Mouse (Mus musculus) neural tube, embryonic 14.5 days (tissue): Measurements from ENCODE around the gene Arpin. TPM values are rescaled to one million over a fixed set of nuclear protein-coding genes. Genes with fewer than 3 reads are reported as not detected.

Experiments used
- ATAC-seq: fragments of 200-750 bp; cut with Nextera tagmentation; 2 replicates; pipeline ENCODE4 v1.8.0; 2017; ENCODE audit warnings: low read depth, mild to moderate bottlenecking, moderate TSS enrichment, moderate library complexity
- H3K27ac ChIP-seq: fragments of 300-500 bp; sonication (generic); 2 replicates; pipeline ENCODE4 v1.5.1; 2014; ENCODE audit warnings: low read depth, mild to moderate bottlenecking, control low read depth, low read length, moderate library complexity, mixed read lengths
- H3K27me3 ChIP-seq: fragments of 300-500 bp; sonication (generic); 2 replicates; pipeline ENCODE4 v1.6.1; 2014; ENCODE audit warnings: low read length; ENCODE audit not compliant: control insufficient read depth, insufficient read depth
- H3K36me3 ChIP-seq: fragments of 300-500 bp; sonication (generic); 2 replicates; pipeline ENCODE4 v1.6.1; 2014; ENCODE audit warnings: low read length, mixed read lengths; ENCODE audit not compliant: control insufficient read depth, insufficient read depth
- H3K4me1 ChIP-seq: fragments of 300-500 bp; sonication (generic); 2 replicates; pipeline ENCODE4 v1.6.1; 2014; ENCODE audit warnings: low read length; ENCODE audit not compliant: control insufficient read depth, insufficient read depth
- H3K4me2 ChIP-seq: fragments of 300-500 bp; sonication (generic); 2 replicates; pipeline ENCODE4 v1.6.1; 2014; ENCODE audit warnings: mild to moderate bottlenecking, low read depth, low read length, control low read depth
- H3K4me3 ChIP-seq: fragments of 300-500 bp; sonication (generic); 2 replicates; pipeline ENCODE4 v1.5.1; 2014; ENCODE audit warnings: low read depth, low read length, control low read depth, mixed read lengths
- H3K9ac ChIP-seq: fragments of 300-500 bp; sonication (generic); replicated peaks from 2 replicates; pipeline ENCODE4 v1.6.1; 2014; ENCODE audit warnings: low read depth, mild to moderate bottlenecking, control low read depth, low read length, mixed read lengths
- H3K9me3 ChIP-seq: fragments of 300-500 bp; sonication (generic); 2 replicates; pipeline ENCODE4 v1.6.1; 2016; ENCODE audit warnings: low read length; ENCODE audit not compliant: control insufficient read depth
- WGBS: fragments of 180-500 bp; shearing (Covaris S2); extraction: QIAGEN DNeasy Blood & Tissue Kit; methylation state at CpG from one replicate; pipeline ENCODE4 v1.1.7; 2014; 5-methylcytosine and 5-hydroxymethylcytosine counted together
- polyA plus RNA-seq: library from polyadenylated mRNA; unstranded; fragments of >200 nt; fragmentation: Nextera tagmentation; extraction: Ambion mirVana; gene quantifications from 2 replicates; pipeline ENCODE4 v1.2.1, GENCODE M21; 2014

Arpin gene
- polyA plus RNA-seq, 1 experiment from 2014 or later, result 18.9 TPM

DNA sequence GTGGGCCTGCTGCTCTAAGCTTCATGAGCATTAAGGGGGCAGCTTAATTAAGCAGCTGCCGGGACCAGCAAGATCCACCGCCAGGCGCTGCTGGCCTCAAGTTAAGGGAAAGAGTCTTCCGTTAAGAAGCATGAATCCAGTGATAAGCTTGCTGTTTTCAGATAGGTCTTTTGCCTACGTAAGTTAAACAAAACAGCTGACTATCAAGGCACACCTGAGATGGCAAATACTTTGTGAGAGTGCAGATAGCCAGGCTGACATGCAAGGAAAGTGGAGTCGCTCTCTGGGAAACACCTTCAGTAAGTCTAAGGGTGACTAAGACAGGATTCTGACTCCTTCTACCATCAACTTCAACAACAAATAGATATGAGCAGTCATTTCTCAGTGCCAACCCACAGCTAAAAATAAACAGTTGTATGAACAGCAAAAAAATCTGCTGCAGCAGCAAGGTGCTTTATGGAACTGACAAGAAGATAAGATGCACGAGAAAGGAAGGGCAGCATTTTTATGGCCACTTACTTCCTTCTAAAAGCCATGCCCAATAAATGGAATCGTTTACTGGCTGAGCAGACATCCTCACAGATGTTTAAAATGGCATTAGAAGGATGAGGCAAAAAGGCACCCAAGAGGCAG, 31.9 kb downstream of the Arpin start:
- Histone ChIP-seq H3K4me1 (no peaks in the 10 kb centered on the region), H3K27me3 (no peaks in the 10 kb centered on the region), H3K4me3 (no peak overlapping the region), H3K27ac (no peak overlapping the region), H3K9me3 (no peaks in the 10 kb centered on the region), H3K4me2 (no peak overlapping the region), H3K9ac (no peak overlapping the region), H3K36me3 (peaks cover 27% of the 10 kb centered on the region)
- WGBS, result 88% methylated on average over 8 of the region's 8 CpGs
- ATAC-seq, result no peak

DNA sequence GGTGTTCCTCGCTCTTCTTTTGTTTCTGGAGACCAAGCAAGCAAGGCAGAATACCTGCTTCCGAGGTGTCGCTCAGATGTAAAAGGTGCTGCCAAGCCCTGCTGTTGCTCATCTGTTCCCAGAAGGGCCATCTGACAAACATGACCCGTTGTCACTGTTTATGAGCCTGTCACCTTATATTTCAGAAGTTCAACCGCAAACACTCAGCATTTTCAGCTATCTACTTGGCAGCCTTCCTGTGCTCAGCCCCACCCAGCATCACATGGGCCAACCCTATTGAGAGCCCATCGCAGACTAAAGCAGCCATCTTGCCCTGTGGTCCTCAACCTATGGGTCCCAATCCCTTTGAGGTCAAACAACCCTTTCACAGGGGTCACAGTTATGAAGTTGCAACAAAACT, 34.4 kb downstream of the Arpin start:
- Histone ChIP-seq H3K4me3 (no peak overlapping the region), H3K4me1 (no peaks in the 10 kb centered on the region), H3K9ac (no peak overlapping the region), H3K36me3 (peaks cover 21% of the 10 kb centered on the region), H3K9me3 (no peaks in the 10 kb centered on the region), H3K4me2 (no peak overlapping the region), H3K27me3 (no peaks in the 10 kb centered on the region), H3K27ac (no peak overlapping the region)
- no peak for ATAC-seq
- WGBS, result 96% methylated on average over 6 of the region's 6 CpGs

DNA sequence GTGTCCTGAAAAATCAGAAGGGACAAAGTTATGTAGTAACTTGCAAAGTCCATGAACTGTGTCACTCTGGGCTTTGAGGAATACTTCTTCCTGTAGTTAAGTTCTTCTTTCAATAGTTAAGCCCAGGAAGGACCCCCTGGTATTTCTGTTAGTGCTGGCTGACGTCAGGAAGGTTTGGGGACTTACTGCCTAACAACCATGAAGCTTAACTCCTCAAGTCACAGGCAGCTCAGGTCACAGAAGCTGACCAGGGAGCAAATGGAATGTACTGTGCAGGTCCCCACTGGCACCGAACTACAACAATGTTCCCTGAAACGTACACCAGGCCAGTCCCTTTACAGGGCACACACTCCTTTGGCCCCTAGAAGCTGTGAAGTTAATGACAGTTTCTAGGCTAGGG, 39.9 kb downstream of the Arpin start:
- H3K4me2 ChIP-seq, result no peak overlapping the region
- no peaks in the 10 kb centered on the region for H3K27me3 ChIP-seq
- no peak overlapping the region for H3K27ac ChIP-seq
- H3K9ac ChIP-seq, result no peak overlapping the region
- no peaks in the 10 kb centered on the region for H3K9me3 ChIP-seq
- ATAC-seq, result no peak
- H3K4me1 ChIP-seq, result no peaks in the 10 kb centered on the region
- no peak overlapping the region for H3K4me3 ChIP-seq
- peaks cover 27% of the 10 kb centered on the region for H3K36me3 ChIP-seq
- WGBS, result 83% methylated on average over 3 of the region's 3 CpGs

DNA sequence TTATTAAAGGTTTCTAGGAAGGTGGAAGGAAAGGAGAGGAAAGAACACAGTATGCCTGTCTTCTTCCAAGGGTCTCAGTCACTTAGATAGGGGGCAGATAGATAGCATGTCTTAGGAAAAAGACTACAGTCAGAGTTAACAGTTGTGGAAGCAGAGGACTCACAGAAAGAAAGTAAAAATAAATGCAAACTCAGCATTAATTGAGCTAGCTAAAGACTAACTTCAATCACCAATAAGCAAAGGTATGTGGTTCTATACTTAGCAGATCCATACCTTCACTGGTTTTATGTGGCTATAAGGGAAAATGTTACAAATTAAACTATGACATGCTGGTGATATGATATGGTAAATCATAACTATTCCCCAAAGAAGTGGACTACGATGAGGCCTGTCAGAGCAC, 40.4 kb downstream of the Arpin start:
- Histone ChIP-seq H3K36me3 (peaks cover 25% of the 10 kb centered on the region), H3K9me3 (no peaks in the 10 kb centered on the region), H3K4me1 (no peaks in the 10 kb centered on the region), H3K27ac (no peak overlapping the region), H3K4me2 (no peak overlapping the region), H3K4me3 (no peak overlapping the region), H3K9ac (no peak overlapping the region), H3K27me3 (no peaks in the 10 kb centered on the region)
- 96% methylated on average over 1 of the region's 1 CpGs for WGBS
- no peak for ATAC-seq

DNA sequence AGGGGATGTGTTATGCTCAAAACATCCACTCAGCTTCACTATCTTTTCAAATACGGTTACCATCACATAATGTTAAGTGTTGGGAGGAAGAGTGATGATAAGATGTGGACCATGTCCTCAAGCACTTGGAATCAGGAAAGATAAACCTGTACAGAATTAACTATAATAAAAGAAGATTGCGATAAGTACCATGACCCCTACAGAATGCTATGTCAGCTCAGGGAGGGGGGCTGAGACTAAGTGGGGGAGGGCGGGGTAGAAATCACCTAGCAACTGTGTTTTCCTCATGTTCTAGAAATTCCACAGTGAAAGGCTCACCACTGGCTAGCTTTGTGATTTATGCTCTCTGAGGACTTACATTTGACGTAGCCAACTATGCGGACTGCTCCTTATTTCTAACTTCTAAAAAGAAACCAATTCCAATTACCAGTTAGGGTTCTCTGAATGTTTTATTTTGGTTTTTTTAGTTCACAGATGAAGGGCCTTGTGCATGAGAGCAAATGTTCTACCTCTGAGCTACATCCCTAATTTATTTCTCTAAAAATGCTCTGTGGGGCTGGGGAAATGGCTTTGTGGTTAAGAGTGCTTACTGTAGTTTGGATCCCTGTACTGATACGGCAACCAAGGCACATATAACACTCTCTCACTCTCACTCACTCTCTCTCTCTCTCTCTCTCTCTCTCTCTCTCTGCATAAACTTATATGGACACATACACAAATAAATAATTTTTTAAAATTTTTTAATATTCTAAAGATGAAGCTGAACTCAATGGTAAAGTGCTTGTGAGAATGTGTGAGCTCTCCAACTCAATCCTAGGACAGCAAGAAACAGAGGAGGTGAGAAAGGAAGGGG, 42.4 kb downstream of the Arpin start:
- no peak for ATAC-seq
- Histone ChIP-seq H3K9ac (no peak overlapping the region), H3K4me1 (no peaks in the 10 kb centered on the region), H3K4me3 (no peak overlapping the region), H3K36me3 (peaks cover 21% of the 10 kb centered on the region), H3K4me2 (no peak overlapping the region), H3K27ac (no peak overlapping the region), H3K9me3 (no peaks in the 10 kb centered on the region), H3K27me3 (no peaks in the 10 kb centered on the region)
- 85% methylated on average over 6 of the region's 6 CpGs for WGBS

DNA sequence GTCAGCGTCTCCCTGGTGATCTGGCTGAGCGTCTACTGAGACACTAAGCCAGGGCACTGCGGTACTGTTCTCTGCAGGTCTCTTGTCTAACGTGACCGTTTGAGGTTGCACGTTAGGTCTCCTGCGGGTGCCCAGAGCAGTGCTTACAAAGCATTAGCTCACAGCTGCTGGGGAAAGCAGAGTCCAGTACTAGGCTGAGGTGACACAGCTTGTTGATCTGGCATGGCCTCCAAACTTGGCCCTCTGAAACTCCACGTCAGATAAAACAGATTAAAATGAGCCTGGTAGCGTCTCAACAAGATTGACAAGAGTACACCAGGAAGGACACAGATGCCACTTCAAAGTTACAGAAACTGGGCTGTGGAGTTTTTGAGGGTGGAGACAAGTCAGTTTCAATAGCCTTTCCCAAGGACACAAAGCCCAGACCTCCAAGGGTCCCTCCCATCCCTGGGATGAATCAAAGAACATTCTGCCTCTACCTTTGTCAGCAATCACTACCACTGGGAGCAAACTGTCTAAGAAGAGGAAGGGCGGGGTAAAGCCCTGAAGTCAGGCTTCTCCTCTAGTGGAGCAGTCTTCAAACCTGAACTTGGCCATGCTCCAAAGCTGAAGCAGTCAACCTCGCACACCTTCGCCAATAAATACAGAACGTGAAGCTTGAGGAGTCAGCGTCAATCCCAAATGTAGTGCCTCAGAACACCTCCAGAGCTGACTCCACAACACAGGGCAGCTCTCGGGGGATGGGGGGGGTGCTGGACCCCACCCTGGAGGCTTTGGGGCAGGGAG, 44.5 kb downstream of the Arpin start:
- 93% methylated on average over 15 of the region's 15 CpGs for WGBS
- H3K4me1 ChIP-seq, result no peaks in the 10 kb centered on the region
- H3K27ac ChIP-seq, result no peak overlapping the region
- no peaks in the 10 kb centered on the region for H3K9me3 ChIP-seq
- peaks cover 19% of the 10 kb centered on the region; the same call in 1 of the 2 replicates for H3K36me3 ChIP-seq
- H3K4me3 ChIP-seq, result no peak overlapping the region
- H3K4me2 ChIP-seq, result no peak overlapping the region
- no peaks in the 10 kb centered on the region for H3K27me3 ChIP-seq
- no peak for ATAC-seq
- H3K9ac ChIP-seq, result no peak overlapping the region

DNA sequence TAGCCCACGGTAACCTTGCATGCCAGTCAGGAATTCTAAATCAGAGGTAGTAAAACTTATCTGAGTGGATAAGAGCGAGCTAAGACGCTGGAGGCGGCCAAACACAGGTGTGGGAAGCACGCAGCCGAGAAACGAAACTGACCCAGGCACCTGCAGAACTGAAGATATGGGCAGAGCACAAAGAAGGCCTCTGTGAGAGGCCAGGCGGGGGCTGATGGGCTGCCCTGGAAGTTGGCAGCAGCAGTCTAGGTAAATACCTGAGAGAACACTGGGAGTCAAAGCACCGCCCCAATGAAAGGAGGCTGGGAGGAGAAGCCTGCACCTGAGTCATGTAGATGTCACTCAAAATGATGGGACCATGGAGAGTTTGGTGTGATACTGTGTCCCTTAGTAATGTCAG, 46.6 kb downstream of the Arpin start:
- no peak for ATAC-seq

DNA sequence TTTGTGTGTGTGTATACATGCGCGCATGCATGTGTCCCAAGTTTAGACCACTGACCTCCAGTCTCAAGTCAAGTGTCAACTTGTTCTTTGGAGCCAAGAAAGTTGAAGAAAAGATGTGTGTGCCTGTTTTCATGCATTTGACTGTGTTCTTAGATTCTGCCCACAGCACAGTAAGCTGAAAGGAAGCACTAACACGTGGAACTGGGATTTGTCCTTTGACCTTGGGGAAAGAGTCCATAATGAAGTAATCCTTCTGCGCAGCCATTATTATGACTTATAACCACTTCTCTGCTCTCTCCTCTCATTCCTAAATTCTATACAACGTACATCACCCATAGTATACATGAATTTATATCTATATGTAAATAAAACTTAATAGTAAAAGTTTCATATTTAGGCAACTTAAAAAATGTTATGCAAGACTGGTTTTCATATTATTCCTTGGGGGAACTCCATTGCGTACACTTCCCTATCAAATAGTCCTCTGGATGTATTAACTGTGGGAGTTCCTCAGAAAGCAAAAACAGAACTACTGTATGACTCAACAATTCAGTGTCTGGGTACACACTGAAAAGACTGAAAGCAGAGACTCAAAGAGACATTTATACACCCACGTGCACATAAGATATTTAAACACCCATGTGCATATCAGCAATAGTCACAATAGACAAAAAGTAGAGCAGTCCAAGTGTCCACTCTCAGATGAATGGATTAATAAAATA, 51.4 kb downstream of the Arpin start:
- Histone ChIP-seq H3K4me3 (no peak overlapping the region), H3K9ac (no peak overlapping the region), H3K36me3 (peaks cover 26% of the 10 kb centered on the region), H3K27ac (no peak overlapping the region), H3K4me1 (no peaks in the 10 kb centered on the region), H3K4me2 (no peak overlapping the region), H3K27me3 (no peaks in the 10 kb centered on the region), H3K9me3 (no peaks in the 10 kb centered on the region)
- 96% methylated on average over 7 of the region's 7 CpGs for WGBS
- ATAC-seq, result no peak

More for the DNA sequence above, 46.6 kb downstream of the Arpin start:
- H3K9ac ChIP-seq, result no peak overlapping the region
- H3K4me3 ChIP-seq, result no peak overlapping the region
- 94% methylated on average over 9 of the region's 9 CpGs for WGBS
- H3K27ac ChIP-seq, result no peak overlapping the region
- no peak overlapping the region for H3K4me2 ChIP-seq
- no peaks in the 10 kb centered on the region for H3K27me3 ChIP-seq
- H3K4me1 ChIP-seq, result no peaks in the 10 kb centered on the region
- no peaks in the 10 kb centered on the region for H3K9me3 ChIP-seq
- H3K36me3 ChIP-seq, result peaks cover 28% of the 10 kb centered on the region
